Mouse (Mus musculus) kidney, adult 8-10 months (tissue): ENCODE data around the gene Mavs.

Source experiments
- DNase-seq, 2 experiments: peaks; one replicate each; pipeline ENCODE4 v3.0.0; 2022

Mavs gene

GRCm38 (mm10) chr2:131233307-131234126, at the start of gene Mavs:
TSS of gene Mavs (plus strand) at chr2:131234063.
- DNase-seq = peak; percentile 97 to 98

- DNase-seq = no peak
These were observed 47.5 kb upstream of the Mavs start for GRCm38 (mm10) chr2:131186343-131186742.

- DNase-seq = peak; percentile 83 to 85
These were observed 46.9 kb upstream of the Mavs start, which contains the start of the genes Cdc25b and Spef1 for GRCm38 (mm10) chr2:131186771-131187601. TSS of gene Cdc25b (plus strand) at chr2:131186949. TSS of gene Spef1 (minus strand) at chr2:131187282.

- DNase-seq = no peak
These were observed 46.3 kb upstream of the Mavs start for GRCm38 (mm10) chr2:131187602-131187922.

- DNase-seq = no peak
These were observed 45.6 kb upstream of the Mavs start for GRCm38 (mm10) chr2:131188311-131188710.

- DNase-seq = no peak
These were observed 44.1 kb upstream of the Mavs start for GRCm38 (mm10) chr2:131189521-131190309.

GRCm38 (mm10) chr2:131190344-131191004, 43.4 kb upstream of the Mavs start:
- peak in 1 of 2 experiments; percentile 66 for DNase-seq

GRCm38 (mm10) chr2:131191005-131191390, 42.9 kb upstream of the Mavs start:
- no peak for DNase-seq

GRCm38 (mm10) chr2:131196606-131197316, 37.1 kb upstream of the Mavs start:
- DNase-seq = no peak

GRCm38 (mm10) chr2:131200710-131201109, 33.2 kb upstream of the Mavs start:
- no peak for DNase-seq

- no peak for DNase-seq
These were observed 32.6 kb upstream of the Mavs start for GRCm38 (mm10) chr2:131201262-131201661.

- DNase-seq = no peak
These were observed 29.9 kb upstream of the Mavs start for GRCm38 (mm10) chr2:131203816-131204409.

- DNase-seq = peak; percentile 98
These were observed 29.4 kb upstream of the Mavs start for GRCm38 (mm10) chr2:131204410-131204981.

- DNase-seq = no peak
These were observed 28.2 kb upstream of the Mavs start for GRCm38 (mm10) chr2:131205521-131206182.

GRCm38 (mm10) chr2:131206778-131207177, 27.1 kb upstream of the Mavs start, which contains the start of gene Ap5s1:
TSS of gene Ap5s1 (plus strand) at chr2:131207078.
- no peak for DNase-seq

- DNase-seq = no peak
These were observed 25.5 kb upstream of the Mavs start for GRCm38 (mm10) chr2:131208356-131208755.

- DNase-seq = peak in 1 of 2 experiments; percentile 26
These were observed 24.6 kb upstream of the Mavs start for GRCm38 (mm10) chr2:131209125-131209795.

GRCm38 (mm10) chr2:131209969-131210792, 23.7 kb upstream of the Mavs start:
- DNase-seq = peak; percentile 96 to 97
